Mouse (Mus musculus): ENCODE data around the gene Klc1.

- no peak for TF ChIP-seq POLR2A (IDR thresholded peaks at IDR 0.05; ENCODE audit: low read depth, low read length)
- TF ChIP-seq CTCF (IDR thresholded peaks at IDR 0.05; ENCODE audit: borderline replicate concordance, insufficient read depth, low read length), result no peak
These were observed 92.6 kb downstream of the Klc1 start for GRCm38 (mm10) chr12:111851235-111851634.

All from embryonic fibroblast, embryonic 13.5 days (primary cell).